Mouse (Mus musculus) kidney, adult 2 months (tissue): ENCODE data around the gene Crygn. TPM values are rescaled to one million over a fixed set of nuclear protein-coding genes. Genes with fewer than 3 reads are reported as not detected.

Source experiments
- DNase-seq: peaks from one replicate; pipeline ENCODE4 v3.0.0; 2021
- H3K27ac ChIP-seq: fragments of 200-500 bp; 2 replicates; pipeline ENCODE4 v1.5.1; 2012; ENCODE audit warnings: low read depth, low read length, control low read depth, inconsistent platforms; ENCODE audit not compliant: insufficient read depth
- H3K27me3 ChIP-seq: fragments of 200-500 bp; replicated peaks from 2 replicates; pipeline ENCODE4 v1.6.1; 2012; ENCODE audit warnings: mild to moderate bottlenecking, moderate library complexity, low read length, inconsistent platforms; ENCODE audit not compliant: control insufficient read depth, insufficient read depth
- H3K36me3 ChIP-seq: fragments of 200-500 bp; 2 replicates; pipeline ENCODE4 v1.6.1; 2012; ENCODE audit warnings: mild to moderate bottlenecking, moderate library complexity, low read length, inconsistent platforms; ENCODE audit not compliant: control insufficient read depth, insufficient read depth
- H3K4me1 ChIP-seq: fragments of 200-500 bp; 2 replicates; pipeline ENCODE4 v1.6.1; 2011; ENCODE audit warnings: low read length; ENCODE audit not compliant: control insufficient read depth, insufficient read depth
- H3K4me3 ChIP-seq: fragments of 200-500 bp; 2 replicates; pipeline ENCODE4 v1.5.1; 2011; ENCODE audit warnings: mild to moderate bottlenecking, low read depth, low read length, control low read depth; ENCODE audit not compliant: insufficient read depth
- CTCF ChIP-seq: fragments of 200-500 bp; conservative IDR thresholded peaks from 2 replicates; pipeline ENCODE4 v1.5.1; 2011; ENCODE audit warnings: low read depth, mild to moderate bottlenecking, control low read depth, low read length, moderate library complexity, mixed read lengths; ENCODE audit not compliant: insufficient read depth, insufficient read length
- POLR2A ChIP-seq: fragments of 200-500 bp; IDR thresholded peaks from one replicate; pipeline ENCODE4 v1.6.1; 2011; ENCODE audit warnings: low read depth, low read length, control low read depth
- WGBS: fragments of 180-500 bp; shearing (Covaris S2); methylation state at CpG from one replicate; pipeline ENCODE4 v1.1.7; 2018; 5-methylcytosine and 5-hydroxymethylcytosine counted together
- polyA plus RNA-seq: library from polyadenylated mRNA; depleted of rRNA; stranded (reverse); fragments of >200 nt; gene quantifications from 2 replicates; pipeline ENCODE4 v1.2.3, GENCODE M21; 2012

The Crygn gene
- polyA plus RNA-seq, 1 experiment = 0.14 TPM

GRCm38 (mm10) chr5:24792961-24793360, 35.2 kb upstream of the Crygn start:
- H3K4me3 ChIP-seq = no peak overlapping the region
- WGBS = 75% methylated on average over 7 of the region's 7 CpGs
- no peaks in the 10 kb centered on the region for H3K36me3 ChIP-seq
- no peak overlapping the region for H3K27ac ChIP-seq
- H3K4me1 ChIP-seq = no peaks in the 10 kb centered on the region
- TF ChIP-seq POLR2A = no peak
- no peak for TF ChIP-seq CTCF
- no peaks in the 10 kb centered on the region for H3K27me3 ChIP-seq
- DNase-seq = no peak

GRCm38 (mm10) chr5:24782957-24783356, 25.1 kb upstream of the Crygn start:
- DNase-seq = no peak
- WGBS = 89% methylated on average over 4 of the region's 4 CpGs

GRCm38 (mm10) chr5:24781048-24781447, 23.2 kb upstream of the Crygn start:
- WGBS = 41% methylated on average over 5 of the region's 5 CpGs
- no peak for DNase-seq
- H3K4me1 ChIP-seq = no peaks in the 10 kb centered on the region
- no peaks in the 10 kb centered on the region for H3K36me3 ChIP-seq
- no peaks in the 10 kb centered on the region for H3K27me3 ChIP-seq
- H3K4me3 ChIP-seq = no peak overlapping the region
- no peak overlapping the region for H3K27ac ChIP-seq
- no peak for TF ChIP-seq POLR2A
- no peak for TF ChIP-seq CTCF

More at GRCm38 (mm10) chr5:24782957-24783356, 25.1 kb upstream of the Crygn start:
- Histone ChIP-seq H3K27me3 (no peaks in the 10 kb centered on the region), H3K36me3 (no peaks in the 10 kb centered on the region), H3K4me1 (no peaks in the 10 kb centered on the region), H3K27ac (no peak overlapping the region), H3K4me3 (no peak overlapping the region)
- TF ChIP-seq CTCF (no peak), POLR2A (no peak)

- TF ChIP-seq CTCF (peak; percentile 58), POLR2A (no peak)
- no peaks in the 10 kb centered on the region for H3K36me3 ChIP-seq
- no peak overlapping the region for H3K27ac ChIP-seq
- no peak overlapping the region for H3K4me3 ChIP-seq
- peak; percentile 49 for DNase-seq
- H3K4me1 ChIP-seq = no peaks in the 10 kb centered on the region
- no peaks in the 10 kb centered on the region for H3K27me3 ChIP-seq
- WGBS = 42% methylated on average over 15 of the region's 15 CpGs
These were observed 22.2 kb upstream of the Crygn start for GRCm38 (mm10) chr5:24779881-24780512.

- no peak overlapping the region for H3K27ac ChIP-seq
- no peak for DNase-seq
- H3K4me3 ChIP-seq = no peak overlapping the region
- H3K27me3 ChIP-seq = no peaks in the 10 kb centered on the region
- H3K36me3 ChIP-seq = no peaks in the 10 kb centered on the region
- H3K4me1 ChIP-seq = no peaks in the 10 kb centered on the region
- TF ChIP-seq POLR2A = no peak
- TF ChIP-seq CTCF = no peak
These were observed 21.5 kb upstream of the Crygn start for GRCm38 (mm10) chr5:24779321-24779720.

- H3K27me3 ChIP-seq = no peaks in the 10 kb centered on the region
- DNase-seq = no peak
- no peak overlapping the region for H3K4me3 ChIP-seq
- no peaks in the 10 kb centered on the region for H3K4me1 ChIP-seq
- 57% methylated on average over 13 of the region's 13 CpGs for WGBS
- H3K36me3 ChIP-seq = no peaks in the 10 kb centered on the region
- no peak overlapping the region for H3K27ac ChIP-seq
- TF ChIP-seq CTCF (no peak), POLR2A (no peak)
These were observed 21.0 kb upstream of the Crygn start for GRCm38 (mm10) chr5:24778843-24779140.

- WGBS = 39% methylated on average over 17 of the region's 17 CpGs
These were observed 20.5 kb upstream of the Crygn start for GRCm38 (mm10) chr5:24778082-24778842.

More at GRCm38 (mm10) chr5:24778082-24778842, 20.5 kb upstream of the Crygn start:
- Histone ChIP-seq H3K4me1 (no peaks in the 10 kb centered on the region), H3K4me3 (no peak overlapping the region), H3K36me3 (no peaks in the 10 kb centered on the region), H3K27ac (no peak overlapping the region), H3K27me3 (no peaks in the 10 kb centered on the region)
- DNase-seq = no peak
- TF ChIP-seq CTCF (no peak), POLR2A (no peak)
